Mouse (Mus musculus) CH12F3 (cell line): ENCODE results near the gene H2-DMb2.

Experiments used
- in situ Hi-C: fragments of 300-500 bp; cut with MboI; formaldehyde crosslinking; loops from 2 replicates; pipeline ENCODE4 v1.14.3; 2020; ENCODE audit warnings: low sequenced_read_pairs

The H2-DMb2 gene

DNA sequence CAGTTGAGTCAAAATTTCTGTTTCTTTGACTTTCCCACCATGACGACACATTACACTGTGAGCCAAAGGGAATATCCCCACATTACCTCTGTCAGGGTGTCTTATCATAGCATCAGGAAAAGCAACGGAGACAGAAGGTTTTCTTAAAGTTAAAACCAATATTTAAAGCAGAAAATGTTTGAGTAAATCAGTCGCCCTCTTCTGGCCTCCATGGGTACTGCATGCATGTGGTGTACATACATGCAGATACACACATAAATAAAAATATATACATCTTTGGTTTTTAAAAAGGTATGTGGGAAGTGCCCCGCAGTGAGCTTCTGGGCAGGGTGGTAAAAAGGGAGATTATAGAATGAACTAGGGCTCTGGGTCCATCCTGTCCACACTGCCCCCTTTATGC, 34.1 kb downstream of the H2-DMb2 start:
- in situ Hi-C loops, result no loop called here

DNA sequence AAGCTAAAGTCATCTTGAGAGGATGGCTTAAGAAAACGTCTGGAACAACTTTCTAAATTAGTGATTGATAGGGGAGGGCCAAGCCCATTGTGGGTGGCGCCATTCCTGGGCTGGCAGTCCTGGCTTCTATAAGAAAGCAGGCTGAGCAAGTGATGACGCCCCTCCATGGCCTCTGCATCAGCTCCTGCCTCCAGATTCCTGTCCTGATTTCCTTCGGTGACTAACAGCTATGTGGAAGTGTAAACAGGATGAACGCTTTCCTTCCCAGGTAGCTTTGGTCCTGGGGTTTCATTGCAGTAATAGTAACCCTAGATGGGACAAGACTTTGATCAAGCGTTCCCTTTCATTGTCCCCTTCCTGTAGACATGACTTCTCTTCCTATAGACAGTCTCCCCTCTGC, 35.9 kb downstream of the H2-DMb2 start:
- in situ Hi-C loops, result no loop called here

DNA sequence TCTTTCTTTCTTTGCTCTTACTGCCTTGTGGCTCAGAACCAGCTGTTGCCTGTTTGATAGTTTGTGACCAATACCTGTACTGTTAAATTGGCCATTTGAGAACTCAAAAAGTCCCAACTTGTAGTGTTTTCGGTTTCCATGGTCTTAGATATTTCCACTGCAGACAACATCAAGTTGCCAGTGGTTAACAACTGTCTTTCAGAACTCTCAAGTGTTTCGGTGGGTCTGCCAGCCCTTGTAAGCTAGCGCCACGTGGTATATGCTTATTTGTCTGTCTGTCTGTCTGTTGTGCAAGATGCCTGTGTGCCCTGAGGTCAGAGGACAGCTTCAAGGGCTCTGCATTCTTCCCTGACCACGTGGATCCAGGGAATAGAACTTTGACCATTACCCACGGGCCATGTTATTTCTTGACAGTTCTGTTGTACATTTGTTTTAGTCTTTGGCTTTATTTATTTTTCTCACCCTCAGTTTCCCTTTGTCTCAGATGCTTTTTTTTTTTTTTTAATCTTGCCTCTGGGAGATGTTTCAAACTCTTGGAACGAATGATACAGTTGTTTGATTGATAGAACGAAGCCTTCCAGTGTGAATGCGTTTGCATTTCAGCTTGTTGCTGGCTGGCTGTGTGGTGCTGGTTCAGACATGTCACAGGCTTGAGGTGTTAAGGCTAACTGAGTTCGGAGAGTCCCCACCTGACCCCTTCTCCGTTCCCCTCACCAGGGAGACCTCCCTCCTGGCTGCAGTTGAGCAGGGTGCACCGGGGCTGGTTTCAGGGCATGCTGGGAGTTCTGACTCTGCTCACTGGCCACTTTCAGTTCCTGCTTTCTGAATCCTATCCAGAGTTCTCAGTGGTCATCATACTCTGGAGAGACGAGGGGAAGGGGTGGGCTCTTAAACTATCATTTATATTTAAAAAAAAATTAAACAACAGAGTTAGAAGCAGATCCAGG, 37.1 kb downstream of the H2-DMb2 start:
- in situ Hi-C loops, result no loop called here

DNA sequence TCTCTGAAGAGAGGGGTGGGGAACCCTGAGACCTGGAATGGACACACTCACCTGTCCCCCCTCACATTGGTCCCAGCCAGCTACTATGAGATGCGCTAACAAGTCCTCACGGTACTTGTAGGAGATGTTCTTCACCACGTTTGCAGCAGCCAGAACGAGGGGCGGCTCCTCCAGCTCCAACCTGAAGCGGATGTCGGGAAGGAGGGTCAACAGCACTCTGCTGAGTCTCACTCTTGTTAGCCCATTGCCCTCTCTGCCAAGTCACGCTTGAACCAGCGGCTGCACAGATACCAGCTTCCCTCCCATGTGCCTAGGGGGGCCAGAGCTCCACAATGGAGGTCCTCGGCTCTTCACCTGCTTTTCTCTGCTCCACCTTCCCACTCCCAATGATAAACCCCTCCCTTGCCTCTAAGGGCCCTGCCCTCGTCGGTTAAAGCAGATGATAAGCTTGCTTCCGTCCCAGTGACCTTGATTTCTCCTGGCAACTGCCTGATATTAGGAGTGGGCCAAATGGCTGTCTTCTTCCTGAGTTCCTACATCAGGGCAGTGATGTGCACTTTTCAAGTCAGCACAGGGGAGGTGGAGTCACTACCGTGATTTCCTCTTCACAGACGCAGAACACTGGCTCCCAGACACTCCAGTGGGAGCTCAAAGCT, 40.6 kb downstream of the H2-DMb2 start:
- in situ Hi-C loops, result no loop called here

DNA sequence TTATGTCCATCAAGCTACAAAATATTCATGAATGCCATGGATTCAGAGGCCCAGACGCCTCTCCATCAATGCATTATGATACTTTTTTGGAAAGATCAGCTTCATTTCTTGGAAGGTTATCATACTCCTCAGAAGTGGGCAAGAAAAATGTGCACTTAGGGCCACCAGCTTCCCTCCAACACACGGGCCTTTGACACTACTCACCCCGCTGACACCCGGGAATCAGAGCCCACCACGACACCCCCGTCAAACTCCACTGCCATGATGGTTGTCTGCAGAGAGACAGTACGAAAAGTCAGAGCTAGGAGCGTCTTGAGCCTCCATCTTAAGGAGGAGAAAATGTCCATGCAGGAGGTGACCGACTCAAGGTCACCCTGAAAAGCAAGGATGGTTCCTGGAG, 42.4 kb downstream of the H2-DMb2 start:
- in situ Hi-C loops, result no loop called here

DNA sequence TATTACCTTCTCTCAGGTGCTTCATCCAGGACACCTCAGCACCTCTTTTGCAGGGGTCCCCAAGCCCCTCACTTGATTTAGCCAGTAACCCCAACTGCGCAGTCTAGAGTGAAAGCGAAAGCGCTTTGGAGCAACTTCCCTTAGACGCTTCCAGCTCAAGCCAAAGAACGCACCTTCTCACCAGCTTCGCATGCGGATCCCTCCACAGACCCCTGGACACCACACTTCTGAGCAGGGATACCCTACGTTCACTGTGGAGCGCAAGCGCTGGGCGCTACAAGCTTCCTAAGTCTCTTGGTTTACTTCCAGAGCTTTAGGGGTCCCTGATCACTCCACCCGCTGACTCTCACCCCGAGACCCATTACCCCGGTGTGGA, 43.8 kb downstream of the H2-DMb2 start:
- in situ Hi-C loops, result no loop called here

DNA sequence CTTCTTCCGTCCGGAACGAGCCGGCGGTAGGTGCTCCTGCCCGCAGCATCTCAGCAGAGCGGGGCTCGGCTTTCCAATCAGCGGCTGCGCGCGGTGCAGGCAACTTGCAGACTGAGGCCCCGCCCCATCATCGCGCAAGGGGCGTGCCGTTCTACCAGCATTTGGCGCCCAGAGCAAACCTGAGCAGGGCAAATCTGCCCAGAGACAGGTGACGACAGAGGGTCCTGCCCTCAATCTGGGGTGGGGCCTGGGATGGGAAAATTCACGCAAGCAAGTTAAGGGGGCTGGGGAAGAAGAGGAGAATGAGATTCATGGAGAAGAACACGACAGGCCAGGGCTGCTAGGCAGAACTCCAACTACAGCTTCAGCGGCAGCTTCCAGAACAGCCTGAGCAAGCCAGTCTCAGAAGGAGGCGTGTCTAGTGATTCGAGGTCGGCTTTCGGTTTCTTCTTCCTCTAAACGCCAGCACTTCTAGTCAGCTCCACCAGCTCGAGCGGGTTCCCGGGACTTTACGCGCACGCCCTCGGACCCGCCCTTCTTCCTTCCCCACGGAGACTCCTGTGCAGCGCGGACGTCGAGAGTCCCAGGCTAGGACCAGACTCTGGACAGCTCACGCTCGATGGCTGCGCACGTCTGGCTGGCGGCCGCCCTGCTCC, 44.3 kb downstream of the H2-DMb2 start, which contains the start of the genes Tap1 and Psmb9:
Gene Tap1 (plus strand): TSS at position 293 of the 656 bp plus-strand sequence.
Gene Psmb9 (minus strand): TSS at position 504 of the 656 bp plus-strand sequence.
- in situ Hi-C loops, result no loop called here

DNA sequence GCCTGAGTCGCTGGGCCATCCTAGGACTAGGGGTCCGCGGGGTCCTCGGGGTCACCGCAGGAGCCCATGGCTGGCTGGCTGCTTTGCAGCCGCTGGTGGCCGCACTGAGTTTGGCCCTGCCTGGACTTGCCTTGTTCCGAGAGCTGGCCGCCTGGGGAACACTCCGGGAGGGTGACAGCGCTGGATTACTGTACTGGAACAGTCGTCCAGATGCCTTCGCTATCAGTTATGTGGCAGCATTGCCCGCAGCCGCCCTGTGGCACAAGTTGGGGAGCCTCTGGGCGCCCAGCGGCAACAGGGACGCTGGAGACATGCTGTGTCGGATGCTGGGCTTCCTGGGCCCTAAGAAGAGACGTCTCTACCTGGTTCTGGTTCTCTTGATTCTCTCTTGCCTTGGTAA, 44.9 kb downstream of the H2-DMb2 start:
- in situ Hi-C loops, result no loop called here

DNA sequence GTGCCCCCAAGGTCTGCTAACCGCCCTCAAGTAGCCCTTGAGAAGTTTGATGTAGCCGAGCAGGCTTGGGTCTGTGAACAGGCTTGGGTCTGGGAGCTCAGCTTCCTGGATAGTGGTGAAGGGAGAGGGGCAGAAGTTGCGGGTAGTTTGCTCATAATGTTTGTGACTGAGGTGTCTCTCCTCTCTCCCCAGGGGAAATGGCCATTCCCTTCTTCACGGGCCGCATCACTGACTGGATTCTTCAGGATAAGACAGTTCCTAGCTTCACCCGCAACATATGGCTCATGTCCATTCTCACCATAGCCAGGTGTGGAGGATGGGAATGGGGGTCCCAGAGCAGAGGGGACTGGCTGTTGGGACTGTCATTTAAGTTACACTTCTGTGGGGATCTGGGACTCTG, 45.9 kb downstream of the H2-DMb2 start:
- in situ Hi-C loops, result no loop called here

DNA sequence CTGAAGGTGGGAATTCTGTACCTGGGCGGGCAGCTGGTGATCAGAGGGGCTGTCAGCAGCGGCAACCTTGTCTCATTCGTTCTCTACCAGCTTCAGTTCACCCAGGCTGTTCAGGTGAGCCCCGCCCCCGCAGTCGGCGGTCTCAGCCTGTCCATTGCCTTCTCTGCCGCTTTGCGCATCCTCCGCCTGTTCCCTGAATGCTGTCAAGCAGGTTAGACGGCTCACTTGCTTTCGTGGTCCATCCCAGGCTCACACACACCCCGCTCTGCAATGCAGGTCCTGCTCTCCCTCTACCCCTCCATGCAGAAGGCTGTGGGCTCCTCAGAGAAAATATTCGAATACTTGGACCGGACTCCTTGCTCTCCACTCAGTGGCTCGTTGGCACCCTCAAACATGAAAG, 49.7 kb downstream of the H2-DMb2 start:
- in situ Hi-C loops, result no loop called here

DNA sequence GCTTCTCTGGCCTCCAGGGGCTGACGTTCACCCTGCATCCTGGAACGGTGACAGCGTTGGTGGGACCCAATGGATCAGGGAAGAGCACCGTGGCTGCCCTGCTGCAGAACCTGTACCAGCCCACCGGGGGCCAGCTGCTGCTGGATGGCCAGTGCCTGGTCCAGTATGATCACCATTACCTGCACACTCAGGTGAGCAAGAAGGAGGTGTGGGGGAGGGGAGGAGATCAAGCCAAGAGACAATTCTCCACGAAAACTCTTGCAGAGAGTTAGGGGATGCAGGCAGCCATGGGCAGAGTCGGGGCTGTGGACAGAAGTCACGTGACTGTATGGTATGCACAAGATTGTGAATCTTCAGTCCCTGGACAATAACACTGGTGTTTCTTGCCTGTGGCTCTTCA, 50.4 kb downstream of the H2-DMb2 start:
- in situ Hi-C loops, result no loop called here

DNA sequence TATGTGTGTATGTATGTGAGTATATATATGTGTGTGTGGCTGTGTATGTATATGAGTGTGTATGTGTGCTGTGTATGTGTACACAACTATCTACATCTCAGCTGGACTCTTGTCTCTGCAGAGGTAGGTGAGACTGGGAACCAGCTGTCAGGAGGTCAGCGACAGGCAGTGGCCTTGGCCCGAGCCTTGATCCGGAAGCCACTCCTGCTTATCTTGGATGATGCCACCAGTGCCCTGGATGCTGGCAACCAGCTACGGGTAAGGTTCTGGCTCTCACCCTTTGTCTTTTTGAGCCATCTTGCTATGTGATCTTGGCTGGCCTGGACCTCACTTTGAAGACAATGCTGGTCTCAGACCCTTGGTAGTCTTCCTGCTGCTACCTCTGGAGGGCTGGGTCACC, 51.6 kb downstream of the H2-DMb2 start:
- in situ Hi-C loops, result no loop called here

DNA sequence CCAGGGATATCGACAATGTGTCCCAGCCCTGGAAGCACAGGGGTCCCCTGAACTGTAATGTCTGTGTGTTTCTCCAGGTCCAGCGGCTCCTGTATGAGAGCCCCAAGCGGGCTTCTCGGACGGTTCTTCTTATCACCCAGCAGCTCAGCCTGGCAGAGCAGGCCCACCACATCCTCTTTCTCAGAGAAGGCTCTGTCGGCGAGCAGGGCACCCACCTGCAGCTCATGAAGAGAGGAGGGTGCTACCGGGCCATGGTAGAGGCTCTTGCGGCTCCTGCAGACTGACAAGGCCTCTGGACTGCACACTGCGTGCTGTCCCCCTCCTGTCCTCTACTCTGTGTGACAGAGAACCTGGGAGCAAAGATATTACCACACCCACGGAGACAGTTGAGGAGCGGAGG, 53.4 kb downstream of the H2-DMb2 start:
- in situ Hi-C loops, result no loop called here

DNA sequence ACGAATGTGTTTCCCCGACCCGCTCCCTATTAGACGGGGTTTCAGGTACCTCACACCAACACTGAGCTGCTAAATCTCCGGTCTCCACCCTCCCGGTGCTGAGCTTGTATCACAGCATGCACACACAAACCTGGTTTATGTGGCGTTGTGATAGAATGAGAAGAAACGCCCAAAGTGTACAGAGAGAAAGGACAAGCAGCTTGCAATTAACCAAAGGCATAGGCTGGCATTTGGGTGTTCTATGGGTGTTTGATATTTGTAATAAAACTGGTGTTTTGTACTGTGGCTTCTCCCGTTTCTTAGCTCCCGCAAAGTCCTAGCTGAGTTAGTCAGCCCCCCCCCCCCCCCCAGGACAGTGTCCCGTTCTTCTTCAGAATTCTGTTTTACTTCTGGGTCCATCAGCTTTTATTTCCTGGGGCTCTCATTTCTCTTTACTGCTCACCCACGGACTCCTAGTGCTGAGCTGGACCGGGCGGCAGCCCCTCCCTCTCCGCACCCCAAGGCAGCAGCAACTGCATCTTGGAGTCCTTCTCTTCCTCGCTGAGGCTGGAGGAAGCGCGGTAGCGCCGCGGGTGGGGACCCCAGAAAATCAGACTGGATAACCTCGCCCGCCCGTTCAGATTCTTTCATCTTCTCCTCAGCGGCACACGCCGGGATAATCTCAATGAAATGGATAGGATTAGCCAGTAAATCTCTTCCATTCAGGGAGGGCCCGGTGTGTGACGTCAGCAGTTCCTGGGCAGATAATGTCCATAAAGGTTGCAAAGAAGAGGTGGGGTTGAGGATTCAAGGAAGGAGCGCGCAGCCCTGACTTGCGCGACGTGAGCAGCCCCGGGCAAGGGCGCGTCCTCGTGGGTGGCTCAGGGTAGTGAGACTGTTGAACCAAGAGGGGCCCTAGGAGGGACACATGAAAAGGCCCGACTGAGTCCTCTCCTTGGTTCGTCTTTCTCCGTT, 54.1 kb downstream of the H2-DMb2 start, which contains the start of gene Psmb8:
Gene Psmb8 (plus strand): TSS at position 781 of the 954 bp plus-strand sequence.
- in situ Hi-C loops, result no loop called here

DNA sequence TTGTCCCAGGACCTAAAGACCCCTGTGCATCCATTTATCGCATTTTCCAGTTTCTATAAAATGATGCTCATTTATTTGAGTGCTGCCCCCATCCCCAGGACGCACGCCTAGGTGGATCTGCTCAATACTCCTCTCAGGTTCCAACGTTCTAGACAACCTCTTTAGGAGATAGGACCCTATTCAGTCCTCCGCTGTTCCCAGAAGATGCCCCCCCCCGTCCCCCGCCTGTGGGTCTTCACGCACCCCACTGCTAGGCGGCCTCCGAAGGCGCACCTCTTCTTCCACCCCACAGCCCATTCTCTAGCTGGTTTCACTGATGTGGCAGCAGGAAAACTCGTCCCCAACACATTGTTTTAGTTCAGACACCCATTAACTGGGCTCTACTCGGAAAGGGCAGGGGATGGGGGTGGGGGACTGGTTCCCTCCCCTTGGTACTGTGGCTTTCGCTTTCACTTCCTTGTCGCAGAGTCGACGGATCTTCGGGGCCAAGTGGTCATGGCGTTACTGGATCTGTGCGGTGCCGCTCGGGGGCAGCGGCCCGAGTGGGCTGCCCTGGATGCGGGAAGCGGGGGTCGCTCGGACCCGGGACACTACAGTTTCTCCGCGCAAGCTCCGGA, 54.9 kb downstream of the H2-DMb2 start:
- in situ Hi-C loops, result no loop called here

DNA sequence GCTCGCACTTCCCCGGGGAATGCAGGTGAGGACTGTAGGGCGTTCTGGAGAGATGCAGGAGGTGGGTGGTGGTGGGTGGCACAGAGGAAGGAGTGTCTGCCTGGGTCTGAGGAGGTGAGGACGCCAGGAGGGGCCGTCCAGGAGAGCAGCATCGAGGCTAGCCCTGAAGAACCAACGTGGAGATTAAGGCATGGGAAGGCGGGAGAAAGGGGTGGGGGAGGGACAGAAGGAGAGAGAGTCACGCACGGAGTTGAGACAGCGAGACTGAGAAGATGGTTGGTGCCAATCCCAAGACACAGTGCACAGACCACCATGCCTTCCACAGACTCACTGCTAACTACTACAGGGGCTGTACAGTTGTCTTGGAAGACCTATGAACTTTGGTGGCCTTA, 55.4 kb downstream of the H2-DMb2 start:
- in situ Hi-C loops, result no loop called here

DNA sequence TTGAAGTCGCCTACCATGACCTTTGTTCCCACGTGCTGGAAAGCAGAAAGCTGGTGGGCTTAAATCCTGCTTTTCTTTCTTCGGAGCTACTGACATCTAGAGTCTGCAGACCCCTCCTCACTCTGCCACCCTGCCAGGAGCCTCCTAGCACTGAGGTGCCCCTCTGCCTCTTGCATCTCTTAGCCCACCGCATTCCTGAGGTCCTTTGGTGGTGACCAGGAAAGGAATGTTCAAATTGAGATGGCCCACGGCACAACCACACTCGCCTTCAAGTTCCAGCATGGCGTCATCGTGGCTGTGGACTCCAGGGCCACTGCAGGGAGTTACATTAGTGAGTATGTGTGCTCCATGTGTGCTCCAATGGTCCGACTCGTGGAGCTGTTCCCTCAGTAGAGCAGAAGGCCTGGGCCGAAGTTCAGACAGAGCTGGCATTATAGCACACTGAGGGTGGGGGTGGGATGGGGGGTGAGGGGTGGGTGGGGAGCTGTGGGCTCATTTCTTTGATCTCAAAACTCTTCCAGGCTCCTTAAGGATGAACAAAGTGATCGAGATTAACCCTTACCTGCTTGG, 56.0 kb downstream of the H2-DMb2 start:
- in situ Hi-C loops, result no loop called here

DNA sequence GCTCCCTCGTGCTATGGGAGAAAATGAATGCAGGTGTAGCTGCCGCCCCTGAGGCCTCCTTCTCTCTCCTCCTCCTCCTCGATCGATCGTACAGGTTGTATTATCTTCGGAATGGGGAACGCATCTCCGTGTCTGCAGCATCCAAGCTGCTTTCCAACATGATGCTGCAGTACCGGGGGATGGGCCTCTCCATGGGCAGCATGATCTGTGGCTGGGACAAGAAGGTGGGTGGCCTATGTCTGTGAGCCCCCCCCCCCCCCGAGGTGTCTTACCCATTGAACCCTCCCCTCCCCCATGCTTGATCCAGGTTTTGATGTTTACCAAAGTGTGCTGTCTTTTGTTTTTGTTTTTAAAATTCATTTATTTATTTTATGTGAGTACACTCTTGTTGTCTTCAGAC, 56.9 kb downstream of the H2-DMb2 start:
- in situ Hi-C loops, result no loop called here

DNA sequence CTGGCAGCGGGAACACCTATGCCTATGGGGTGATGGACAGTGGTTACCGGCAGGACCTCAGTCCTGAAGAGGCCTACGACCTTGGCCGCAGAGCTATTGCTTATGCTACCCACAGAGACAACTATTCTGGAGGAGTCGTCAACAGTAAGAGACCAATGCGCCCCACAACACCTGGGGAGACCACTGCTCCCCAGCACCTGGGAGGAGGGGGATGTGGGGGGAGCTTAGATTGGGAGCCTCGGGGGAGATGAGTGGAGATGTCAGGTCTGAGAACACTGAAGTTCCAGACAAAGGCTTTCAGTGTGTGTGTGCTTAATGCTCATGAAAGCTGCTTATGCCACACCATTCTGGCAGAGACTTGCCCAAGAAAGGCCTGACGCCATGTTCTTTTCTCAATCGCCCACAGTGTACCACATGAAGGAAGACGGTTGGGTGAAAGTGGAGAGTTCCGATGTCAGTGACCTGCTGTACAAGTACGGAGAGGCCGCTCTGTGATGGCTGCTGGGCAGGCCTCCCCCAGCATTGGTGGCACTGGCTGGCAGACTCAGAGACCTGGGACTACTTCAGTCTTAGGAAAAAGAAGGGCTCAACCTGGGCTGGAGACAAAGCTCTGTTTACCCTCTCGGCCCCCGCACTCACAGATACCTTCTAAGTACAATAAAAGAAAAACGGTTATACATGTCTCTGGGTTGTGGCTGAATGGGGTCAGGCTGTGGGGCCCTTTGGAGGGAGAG, 57.8 kb downstream of the H2-DMb2 start:
- in situ Hi-C loops, result no loop called here
